Comparison of ENCODE assay signal across 25 mouse cellular contexts in genomic region chr13:58733615-58734014, GRCm38 (mm10).
"Had no signal": no experiment of that assay in that cellular context is flagged by ENCODE, and none has a peak within 500 bp of the region (broad histone marks: within the 10 kb centered on the region; RNA-seq: fewer than 3 reads in every experiment).

No protein-coding gene starts in this region.

- H3K9me3 ChIP-seq: embryonic facial prominence, embryonic 10.5 days; embryonic facial prominence, embryonic 12.5 days; embryonic facial prominence, embryonic 13.5 days; embryonic facial prominence, embryonic 15.5 days; forebrain, embryonic 10.5 days; forebrain, embryonic 12.5 days; forebrain, embryonic 13.5 days; forebrain, embryonic 15.5 days had no signal

- H3K9ac ChIP-seq: embryonic facial prominence, embryonic 12.5 days; embryonic facial prominence, embryonic 13.5 days; embryonic facial prominence, embryonic 15.5 days; forebrain, embryonic 12.5 days; forebrain, embryonic 13.5 days; forebrain, embryonic 15.5 days; forebrain, postnatal 0 days had no signal

- H3K27me3 ChIP-seq: embryonic facial prominence, embryonic 12.5 days; embryonic facial prominence, embryonic 13.5 days; embryonic facial prominence, embryonic 15.5 days; forebrain, embryonic 12.5 days; forebrain, embryonic 15.5 days had no signal

- DNase-seq: cerebellum, adult 9-10 months; cerebellum, adult 9-11 months; cerebellum, postnatal 10 days; cerebellum, postnatal 14 days; cerebellum, postnatal 25 days; cerebellum, postnatal 36 days; embryo, embryonic 11 days; forebrain, postnatal 0 days; gastrocnemius, adult 2 months; gastrocnemius, postnatal 10 days; gastrocnemius, postnatal 14 days; gastrocnemius, postnatal 25 days; gastrocnemius, postnatal 36 days; heart, adult 11 months; heart, adult 18-20 months; heart, adult 2 months had no signal

- H3K36me3 ChIP-seq: embryonic facial prominence, embryonic 10.5 days; embryonic facial prominence, embryonic 12.5 days; embryonic facial prominence, embryonic 13.5 days; embryonic facial prominence, embryonic 15.5 days; forebrain, embryonic 10.5 days; forebrain, embryonic 12.5 days; forebrain, embryonic 15.5 days had no signal

- H3K27ac ChIP-seq: embryonic facial prominence, embryonic 10.5 days; embryonic facial prominence, embryonic 12.5 days; embryonic facial prominence, embryonic 13.5 days; embryonic facial prominence, embryonic 15.5 days; forebrain, embryonic 10.5 days; forebrain, embryonic 12.5 days; forebrain, embryonic 13.5 days; forebrain, embryonic 15.5 days; gastrocnemius, adult 2 months; heart, adult 2 months had no signal

- H3K4me3 ChIP-seq: embryonic facial prominence, embryonic 10.5 days; embryonic facial prominence, embryonic 12.5 days; embryonic facial prominence, embryonic 13.5 days; embryonic facial prominence, embryonic 15.5 days; erythroblast, embryonic 14.5 days; forebrain, embryonic 10.5 days; forebrain, embryonic 12.5 days; forebrain, embryonic 13.5 days; forebrain, embryonic 15.5 days; gastrocnemius, adult 2 months; heart, adult 2 months had no signal
